Mouse (Mus musculus) lung, adult 2 months (tissue): ENCODE results near the gene Cast.

Experiments
- CTCF ChIP-seq: fragments of 200-500 bp; IDR thresholded peaks from 2 replicates; pipeline ENCODE4 v1.5.1; 2011; ENCODE audit warnings: mild to moderate bottlenecking, low read length, control low read depth; ENCODE audit not compliant: insufficient read depth
- POLR2A ChIP-seq: fragments of 200-500 bp; IDR thresholded peaks from 2 replicates; pipeline ENCODE4 v1.6.1; 2011; ENCODE audit warnings: low read depth, mild to moderate bottlenecking, control low read depth, low read length, borderline replicate concordance; ENCODE audit errors: extremely low read depth

DNA sequence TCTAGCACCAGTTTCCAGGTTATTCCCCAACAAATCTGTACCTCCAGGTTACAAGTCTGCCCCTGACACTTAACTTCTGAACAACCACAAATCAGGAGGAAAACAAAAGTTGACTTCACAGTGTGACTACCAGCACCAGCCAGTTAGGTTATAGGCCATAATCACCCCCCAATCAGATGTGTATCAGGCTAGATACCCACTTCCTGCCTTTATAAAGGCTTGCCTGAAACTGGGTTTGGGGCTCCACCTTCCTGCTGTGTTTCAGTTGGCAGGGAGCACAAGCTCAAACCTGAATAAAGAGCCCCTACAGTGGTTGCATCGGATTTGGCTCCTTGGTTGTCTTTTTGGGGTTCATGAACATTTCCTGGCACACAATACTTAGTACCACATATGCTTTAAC lies 37.3 kb upstream of the Cast start:
- no peak for TF ChIP-seq POLR2A
- TF ChIP-seq CTCF: no peak
